Mouse (Mus musculus) hindbrain, embryonic 14.5 days (tissue): ENCODE data around the gene Myb. TPM values are rescaled to one million over a fixed set of nuclear protein-coding genes. Genes with fewer than 3 reads are reported as not detected.

Source experiments
- ATAC-seq: fragments of 200-750 bp; cut with Nextera tagmentation; 2 replicates; pipeline ENCODE4 v1.8.0; 2017; ENCODE audit warnings: moderate number of reproducible peaks, mild to moderate bottlenecking, moderate TSS enrichment, moderate library complexity; ENCODE audit not compliant: low FRiP score
- DNase-seq: peaks from one replicate; pipeline ENCODE4 v3.0.0-alpha.2; 2015; ENCODE audit warnings: low spot score
- H3K27ac ChIP-seq: fragments of 300-500 bp; sonication (generic); 2 replicates; pipeline ENCODE4 v1.5.1; 2014; ENCODE audit warnings: mild to moderate bottlenecking, moderate library complexity
- H3K27me3 ChIP-seq: fragments of 300-500 bp; sonication (generic); 2 replicates; pipeline ENCODE4 v1.6.1; 2014; ENCODE audit warnings: mild to moderate bottlenecking, low read length, mixed read lengths; ENCODE audit not compliant: control insufficient read depth, insufficient read depth
- H3K36me3 ChIP-seq: fragments of 300-500 bp; sonication (generic); replicated peaks from 2 replicates; pipeline ENCODE4 v1.6.1; 2014; ENCODE audit not compliant: control insufficient read depth, insufficient read depth
- H3K4me1 ChIP-seq: fragments of 300-500 bp; sonication (generic); replicated peaks from 2 replicates; pipeline ENCODE4 v1.6.1; 2014; ENCODE audit warnings: antibody characterized with exemption, low read length, mixed read lengths; ENCODE audit not compliant: control insufficient read depth, insufficient read depth
- H3K4me2 ChIP-seq: fragments of 300-500 bp; sonication (generic); replicated peaks from 2 replicates; pipeline ENCODE4 v1.6.1; 2014; ENCODE audit warnings: mild to moderate bottlenecking, moderate library complexity
- H3K4me3 ChIP-seq: fragments of 300-500 bp; sonication (generic); replicated peaks from 2 replicates; pipeline ENCODE4 v1.5.1; 2014; ENCODE audit warnings: mild to moderate bottlenecking, low read length
- H3K9ac ChIP-seq: fragments of 300-500 bp; sonication (generic); 2 replicates; pipeline ENCODE4 v1.6.1; 2014
- H3K9me3 ChIP-seq: fragments of 300-500 bp; sonication (generic); 2 replicates; pipeline ENCODE4 v1.6.1; 2016; ENCODE audit warnings: low read length; ENCODE audit not compliant: control insufficient read depth
- WGBS: fragments of 180-500 bp; shearing (Covaris S2); extraction: QIAGEN DNeasy Blood & Tissue Kit; methylation state at CpG from one replicate; pipeline ENCODE4 v1.1.7; 2014; 5-methylcytosine and 5-hydroxymethylcytosine counted together
- polyA plus RNA-seq: library from polyadenylated mRNA; unstranded; fragments of >200 nt; fragmentation: Nextera tagmentation; extraction: Ambion mirVana; gene quantifications from 2 replicates; pipeline ENCODE4 v1.2.1, GENCODE M21; 2014

Myb gene
- polyA plus RNA-seq, 1 experiment from 2014 or later, result 2.3 TPM

DNA sequence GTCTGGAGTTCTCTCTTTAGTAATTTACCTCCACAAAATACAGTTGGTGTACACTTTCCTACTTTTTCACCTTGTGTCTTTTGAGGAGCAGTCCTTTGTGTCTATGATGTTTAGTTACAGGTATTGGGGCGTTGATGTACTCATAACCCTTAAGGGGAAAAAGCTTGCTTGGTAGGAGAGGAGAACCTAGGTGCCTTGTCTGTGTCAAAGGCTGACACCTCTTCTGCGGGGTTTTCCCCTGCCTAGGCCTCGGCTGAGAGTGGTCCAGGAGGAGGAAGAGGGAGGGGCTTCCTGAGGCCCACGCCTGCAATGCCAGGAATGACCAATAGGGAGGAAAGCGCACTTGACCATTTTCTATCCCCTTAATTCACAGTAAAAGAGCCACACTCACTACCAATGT is 17.9 kb upstream of the Myb start:
- DNase-seq, result no peak
- 44% methylated on average over 5 of the region's 5 CpGs for WGBS
- Histone ChIP-seq H3K36me3 (no peaks in the 10 kb centered on the region), H3K4me3 (no peak overlapping the region), H3K27me3 (no peaks in the 10 kb centered on the region), H3K4me1 (no peaks in the 10 kb centered on the region), H3K9me3 (no peaks in the 10 kb centered on the region), H3K27ac (no peak overlapping the region), H3K9ac (no peak overlapping the region), H3K4me2 (no peak overlapping the region)
- ATAC-seq, result 0 out of 2 replicates have a peak, but pooled peaks have one; percentile 24

DNA sequence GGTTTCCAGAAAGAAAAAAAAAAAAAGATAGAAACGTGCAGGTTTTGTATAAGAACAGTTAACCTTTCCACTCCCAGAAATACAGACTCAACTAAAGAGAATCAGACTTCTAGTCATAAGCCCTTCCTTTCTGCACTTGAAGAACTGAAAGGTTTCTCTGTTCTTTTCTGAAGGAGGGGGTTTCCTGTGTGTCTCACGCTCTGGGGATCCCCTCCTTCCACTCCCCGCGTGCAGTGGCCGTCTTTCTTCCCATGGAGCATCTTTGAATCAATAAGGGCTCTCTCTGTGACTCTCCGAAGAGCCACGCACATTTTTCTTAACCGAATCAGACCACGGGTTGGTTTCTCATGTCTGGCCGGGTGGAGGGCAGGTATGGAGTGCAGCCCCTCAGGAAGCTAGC is 17.5 kb upstream of the Myb start:
- no peaks in the 10 kb centered on the region for H3K27me3 ChIP-seq
- H3K9ac ChIP-seq, result no peak overlapping the region
- H3K4me1 ChIP-seq, result no peaks in the 10 kb centered on the region
- no peaks in the 10 kb centered on the region for H3K9me3 ChIP-seq
- WGBS, result 89% methylated on average over 10 of the region's 10 CpGs
- no peak overlapping the region for H3K4me2 ChIP-seq
- DNase-seq, result no peak
- no peak overlapping the region for H3K27ac ChIP-seq
- no peak overlapping the region for H3K4me3 ChIP-seq
- no peaks in the 10 kb centered on the region for H3K36me3 ChIP-seq
- no peak for ATAC-seq

DNA sequence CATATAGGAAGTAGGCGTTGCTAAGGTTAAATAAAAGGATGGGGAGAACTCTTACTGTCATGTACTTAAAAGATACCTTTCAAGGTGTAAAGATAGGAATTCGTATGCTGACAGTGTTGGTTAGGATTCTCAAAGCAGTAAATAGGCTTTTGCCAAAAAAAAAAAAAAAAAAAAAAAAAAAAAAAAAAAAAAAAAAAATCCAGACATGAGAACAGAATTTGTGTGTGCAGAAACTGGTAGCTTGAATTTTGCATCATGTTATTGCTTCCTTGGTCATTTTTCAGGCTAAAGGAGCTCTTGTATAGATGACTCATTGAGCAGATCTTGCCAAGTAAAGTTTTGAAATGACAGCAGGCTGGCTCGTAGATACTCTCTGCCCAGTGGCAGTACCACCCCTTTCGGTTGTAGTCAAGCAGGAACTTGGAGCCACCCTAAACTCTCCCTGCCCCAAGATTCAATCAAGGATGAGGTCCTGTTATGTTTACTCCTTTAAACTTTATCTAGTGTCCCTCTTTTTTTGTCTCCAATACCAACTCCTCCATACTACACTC is 11.9 kb upstream of the Myb start:
- 89% methylated on average over 4 of the region's 4 CpGs for WGBS
- ATAC-seq (no peak), DNase-seq (no peak)
- Histone ChIP-seq H3K4me1 (no peaks in the 10 kb centered on the region), H3K27ac (no peak overlapping the region), H3K36me3 (no peaks in the 10 kb centered on the region), H3K27me3 (no peaks in the 10 kb centered on the region), H3K9ac (no peak overlapping the region), H3K4me3 (no peak overlapping the region), H3K4me2 (no peak overlapping the region), H3K9me3 (no peaks in the 10 kb centered on the region)

DNA sequence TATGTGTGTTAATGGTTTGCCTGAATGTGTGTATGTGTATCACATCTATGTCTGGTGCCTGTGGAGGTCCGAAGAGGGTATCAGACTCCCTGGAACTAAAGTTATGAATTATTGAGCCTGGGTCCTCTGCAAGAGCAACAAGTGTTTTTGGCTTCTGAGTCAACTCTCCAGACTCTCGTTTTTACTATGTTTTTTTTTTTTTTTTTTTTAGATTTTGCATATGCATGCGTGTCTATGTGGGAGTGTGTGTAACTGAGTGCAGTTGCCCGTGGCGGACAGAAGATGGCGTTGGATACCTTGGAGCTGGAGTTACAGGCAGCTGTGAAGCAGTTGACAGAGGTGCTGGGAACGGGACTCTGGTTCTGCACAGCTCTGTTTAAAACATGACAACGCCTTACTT is 7.7 kb upstream of the Myb start:
- H3K4me1 ChIP-seq, result no peaks in the 10 kb centered on the region
- no peak for ATAC-seq
- no peaks in the 10 kb centered on the region for H3K9me3 ChIP-seq
- no peak for DNase-seq
- H3K4me2 ChIP-seq, result no peak overlapping the region
- 94% methylated on average over 8 of the region's 8 CpGs for WGBS
- no peaks in the 10 kb centered on the region for H3K36me3 ChIP-seq
- H3K27ac ChIP-seq, result no peak overlapping the region
- H3K9ac ChIP-seq, result no peak overlapping the region
- H3K27me3 ChIP-seq, result no peaks in the 10 kb centered on the region
- no peak overlapping the region for H3K4me3 ChIP-seq

DNA sequence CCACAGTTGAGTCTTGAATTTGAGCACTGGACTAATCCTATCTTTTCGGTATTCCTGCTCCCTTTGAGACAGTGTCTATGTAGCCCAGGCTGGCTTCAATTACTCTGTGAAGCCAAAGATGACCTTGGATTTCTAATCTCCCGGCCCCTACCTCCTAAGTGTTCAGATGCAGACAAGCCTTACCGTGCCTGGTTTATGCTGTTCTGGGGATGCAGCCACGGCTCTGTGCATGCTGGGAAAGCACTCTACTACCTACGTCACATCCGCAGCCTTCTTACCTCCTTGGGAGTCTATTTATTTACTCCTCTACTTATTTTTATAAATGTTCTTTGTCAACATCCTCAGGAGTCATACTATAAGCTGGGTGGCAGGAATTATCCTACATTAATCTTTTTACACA is 7.1 kb upstream of the Myb start:
- no peaks in the 10 kb centered on the region for H3K36me3 ChIP-seq
- 95% methylated on average over 6 of the region's 6 CpGs for WGBS
- ATAC-seq (no peak), DNase-seq (no peak)
- H3K9ac ChIP-seq, result no peak overlapping the region
- H3K4me3 ChIP-seq, result no peak overlapping the region
- no peaks in the 10 kb centered on the region for H3K9me3 ChIP-seq
- H3K4me2 ChIP-seq, result no peak overlapping the region
- no peaks in the 10 kb centered on the region for H3K4me1 ChIP-seq
- no peaks in the 10 kb centered on the region for H3K27me3 ChIP-seq
- no peak overlapping the region for H3K27ac ChIP-seq

DNA sequence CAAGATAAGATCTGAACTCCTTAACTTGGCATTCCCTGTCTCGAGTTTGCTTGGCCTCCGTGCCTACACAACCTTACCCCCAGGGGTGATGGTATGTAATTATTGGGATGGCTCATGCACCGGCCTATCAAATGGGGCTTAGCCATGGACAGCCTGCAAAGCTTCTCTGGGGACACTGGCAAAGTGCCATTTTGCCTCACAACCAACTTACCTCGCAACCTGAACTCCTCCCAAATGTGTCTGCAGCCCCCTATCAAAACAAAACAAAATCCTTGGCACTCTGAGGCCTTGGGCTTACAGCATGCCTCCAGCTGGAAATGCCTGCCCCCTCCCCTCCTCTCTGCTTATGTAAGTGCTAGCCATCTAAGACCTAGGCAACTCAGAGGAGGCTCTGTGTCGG is 6.4 kb upstream of the Myb start:
- Histone ChIP-seq H3K9me3 (no peaks in the 10 kb centered on the region), H3K9ac (no peak overlapping the region), H3K4me2 (no peak overlapping the region), H3K36me3 (no peaks in the 10 kb centered on the region), H3K4me3 (no peak overlapping the region), H3K4me1 (no peaks in the 10 kb centered on the region), H3K27me3 (peaks cover 6% of the 10 kb centered on the region), H3K27ac (no peak overlapping the region)
- no peak for DNase-seq
- WGBS, result 90% methylated on average over 5 of the region's 5 CpGs
- ATAC-seq, result no peak

DNA sequence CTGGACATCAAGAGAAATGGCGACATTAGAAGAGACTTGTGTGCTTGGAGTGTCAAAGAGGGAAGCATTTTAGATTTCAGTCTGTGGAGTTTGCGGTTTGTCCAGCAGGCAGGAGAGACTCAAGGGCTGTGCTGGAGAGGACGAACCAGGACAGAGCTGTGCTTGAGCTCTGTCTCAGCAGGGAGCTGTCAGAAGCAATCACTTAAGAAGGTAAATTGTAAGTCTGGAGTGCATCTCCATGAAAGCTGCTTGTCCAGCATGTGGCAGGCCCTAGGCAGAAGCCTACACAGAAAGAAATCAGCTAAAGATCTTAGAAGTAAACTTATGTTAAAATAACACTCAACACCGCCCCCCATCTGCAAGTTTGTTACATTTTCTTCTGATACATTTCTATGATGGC is 4.6 kb upstream of the Myb start:
- no peak for DNase-seq
- no peak for ATAC-seq
- Histone ChIP-seq H3K9me3 (no peaks in the 10 kb centered on the region), H3K4me1 (no peaks in the 10 kb centered on the region), H3K9ac (no peak overlapping the region), H3K27ac (no peak overlapping the region), H3K4me2 (no peak overlapping the region), H3K36me3 (no peaks in the 10 kb centered on the region), H3K4me3 (no peak overlapping the region), H3K27me3 (peaks cover 12% of the 10 kb centered on the region)
- 81% methylated on average over 4 of the region's 4 CpGs for WGBS

DNA sequence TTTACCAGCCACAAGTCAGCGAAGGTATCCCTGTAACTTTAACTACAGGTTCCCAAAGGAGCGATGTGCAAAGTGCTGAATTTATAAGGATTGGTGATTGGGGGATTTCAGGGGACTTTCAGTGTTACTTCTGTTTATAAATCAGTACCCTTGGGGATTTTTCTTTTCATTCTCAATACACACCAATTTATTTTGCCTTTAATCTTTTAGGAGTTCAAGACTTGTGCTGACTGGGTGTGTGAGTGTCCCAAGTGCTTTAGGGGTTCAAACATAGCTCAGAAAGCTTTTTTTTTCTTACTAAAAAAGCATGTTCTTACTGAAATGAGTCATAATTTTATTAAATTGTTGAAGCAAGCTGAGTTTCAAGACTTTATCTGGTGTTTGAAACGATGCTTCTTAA is 1.3 kb upstream of the Myb start:
- H3K4me3 ChIP-seq, result no peak overlapping the region
- H3K9ac ChIP-seq, result no peak overlapping the region
- peak overlapping the region; percentile 97; the same call in 1 of the 2 replicates for H3K4me2 ChIP-seq
- 52% methylated on average over 3 of the region's 3 CpGs for WGBS
- H3K27me3 ChIP-seq, result peaks cover 36% of the 10 kb centered on the region
- no peaks in the 10 kb centered on the region for H3K36me3 ChIP-seq
- H3K27ac ChIP-seq, result no peak overlapping the region
- no peak for DNase-seq
- no peaks in the 10 kb centered on the region for H3K9me3 ChIP-seq
- no peak for ATAC-seq
- H3K4me1 ChIP-seq, result peaks cover 13% of the 10 kb centered on the region

DNA sequence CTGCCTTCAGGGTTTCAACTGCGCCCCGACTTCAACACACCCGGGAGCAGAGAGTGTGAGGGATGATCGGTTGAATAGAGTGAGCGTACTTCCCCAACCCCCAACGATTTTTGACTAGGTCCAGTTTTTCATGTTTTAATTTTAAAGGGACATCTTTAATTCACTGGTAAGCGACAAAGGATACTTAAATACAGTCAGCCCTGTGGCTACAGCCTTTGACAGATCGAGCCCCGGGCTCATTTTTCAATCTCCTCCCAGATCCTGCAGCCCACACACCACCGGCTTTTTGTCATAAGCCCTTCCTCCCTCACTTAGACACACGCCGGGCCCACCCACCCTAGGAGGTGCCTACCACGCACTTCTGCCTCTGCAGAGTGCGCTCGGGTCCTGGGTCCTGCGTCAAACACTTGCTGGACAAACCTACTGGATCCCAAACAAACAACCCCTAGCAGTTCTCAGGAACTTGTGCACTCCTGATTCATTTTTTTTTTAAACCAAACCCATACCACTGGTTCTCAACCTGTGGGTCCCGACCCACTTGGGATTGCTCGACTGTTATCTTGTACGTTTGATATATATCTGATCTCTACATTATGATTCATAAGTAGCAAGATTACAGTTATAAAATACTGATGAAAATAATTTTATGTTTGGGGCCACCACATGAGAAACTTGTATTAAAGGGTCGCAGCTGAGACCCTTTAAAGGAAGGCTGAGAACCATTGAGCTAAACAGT is 743 bp upstream of the Myb start:
- 3% methylated on average over 20 of the region's 20 CpGs for WGBS
- H3K4me2 ChIP-seq, result peak overlapping the region; percentile 97
- ATAC-seq (peak; percentile 49), DNase-seq (no peak)
- H3K36me3 ChIP-seq, result no peaks in the 10 kb centered on the region
- H3K4me1 ChIP-seq, result peaks cover 13% of the 10 kb centered on the region
- peak overlapping the region; percentile 71 for H3K4me3 ChIP-seq
- 0 out of 2 replicates have a peak overlapping the region, but pooled peaks have one; percentile 14 for H3K27ac ChIP-seq
- peaks cover 37% of the 10 kb centered on the region for H3K27me3 ChIP-seq
- no peaks in the 10 kb centered on the region for H3K9me3 ChIP-seq
- H3K9ac ChIP-seq, result peak overlapping the region; percentile 80
